ENCODE assay signal across 21 mouse cellular contexts in genomic region chr14:31772251-31772650, GRCm38 (mm10). TPM values are rescaled to one million over a fixed set of nuclear protein-coding genes. Genes with fewer than 3 reads are reported as not detected.
A peak's percentile ranks its signal among the peaks of the same experiment; 100 is the strongest.
DNase-seq lines count a peak whose midpoint lies in the region; ATAC-seq and TF ChIP-seq lines count a peak whose summit lies in the region.
"Had no signal": no experiment of that assay in that cellular context is flagged by ENCODE, and none has a peak within 500 bp of the region (broad histone marks: within the 10 kb centered on the region; RNA-seq: fewer than 3 reads in every experiment).

No protein-coding gene starts in this region.

- peak; percentile 29 to 30 for DNase-seq in heart, postnatal 10 days
- no peak for DNase-seq in heart, adult 8-10 months (ENCODE audit: low spot score)
- DNase-seq in lung, postnatal 0 days (ENCODE audit: low spot score): no peak
- DNase-seq in lung, postnatal 4 days: no peak
- peak; percentile 34 for DNase-seq in brain, embryonic 14.5 days (ENCODE audit: low read depth)
- no peak for DNase-seq in ovary, adult 18-20 months (ENCODE audit: low spot score)
- DNase-seq in layer of hippocampus, adult 18-20 months (ENCODE audit: low spot score in 2 of 2): no peak
- DNase-seq: adrenal gland, postnatal 36 days; embryo, embryonic 11 days; kidney, adult 9 months; kidney, postnatal 36 days; layer of hippocampus, adult 9-11 months; right cerebral cortex, adult 18-20 months; thymus, postnatal 14 days had no signal

- H3K27me3 ChIP-seq in lung, postnatal 0 days (replicated peaks; ENCODE audit: insufficient read depth, low read length): no peaks in the 10 kb centered on the region
- H3K27me3 ChIP-seq: forebrain, embryonic 12.5 days; intestine, embryonic 15.5 days; liver, embryonic 12.5 days; midbrain, embryonic 12.5 days; neural tube, embryonic 12.5 days had no signal

- intact Hi-C loops in heart, postnatal 10 days (cut with DNase I): no loop called here

- no peaks in the 10 kb centered on the region for H3K9me3 ChIP-seq in lung, postnatal 0 days (ENCODE audit: low read length)
- H3K9me3 ChIP-seq: forebrain, embryonic 12.5 days; intestine, embryonic 15.5 days; liver, embryonic 12.5 days; midbrain, embryonic 12.5 days; neural tube, embryonic 12.5 days had no signal

- H3K4me2 ChIP-seq in lung, postnatal 0 days (replicated peaks; ENCODE audit: low read depth, low read length): no peak overlapping the region
- H3K4me2 ChIP-seq: forebrain, embryonic 12.5 days; hindbrain, embryonic 14.5 days; intestine, embryonic 15.5 days; liver, embryonic 12.5 days; midbrain, embryonic 12.5 days; neural tube, embryonic 12.5 days had no signal

- no peak overlapping the region for H3K4me3 ChIP-seq in lung, postnatal 0 days (ENCODE audit: low read depth, low read length)
- H3K4me3 ChIP-seq: forebrain, embryonic 12.5 days; intestine, embryonic 15.5 days; left cerebral cortex, adult 2 months; liver, embryonic 12.5 days; midbrain, embryonic 12.5 days; neural tube, embryonic 12.5 days had no signal

- TF ChIP-seq EP300 in lung, postnatal 0 days (IDR thresholded peaks at IDR 0.05): no peak

- no peak overlapping the region for H3K27ac ChIP-seq in lung, postnatal 0 days (ENCODE audit: low read length)
- H3K27ac ChIP-seq: forebrain, embryonic 12.5 days; hindbrain, embryonic 14.5 days; intestine, embryonic 15.5 days; left cerebral cortex, adult 2 months; liver, embryonic 12.5 days; midbrain, embryonic 12.5 days; neural tube, embryonic 12.5 days had no signal

- no peaks in the 10 kb centered on the region for H3K36me3 ChIP-seq in lung, postnatal 0 days (ENCODE audit: insufficient read depth, low read length)
- H3K36me3 ChIP-seq: forebrain, embryonic 12.5 days; intestine, embryonic 15.5 days; liver, embryonic 12.5 days; midbrain, embryonic 12.5 days; neural tube, embryonic 12.5 days had no signal

- H3K9ac ChIP-seq in lung, postnatal 0 days (replicated peaks; ENCODE audit: low read depth): no peak overlapping the region
- H3K9ac ChIP-seq: forebrain, embryonic 12.5 days; hindbrain, embryonic 14.5 days; intestine, embryonic 15.5 days; liver, embryonic 12.5 days; midbrain, embryonic 12.5 days; neural tube, embryonic 12.5 days had no signal

- TF ChIP-seq CTCF in lung, postnatal 0 days (IDR thresholded peaks at IDR 0.05): no peak
- no peak for TF ChIP-seq CTCF in brain, embryonic 14.5 days (IDR thresholded peaks at IDR 0.05; ENCODE audit: borderline replicate concordance, extremely low read depth, insufficient read depth, insufficient read length)

- ATAC-seq in lung, postnatal 0 days: peak; percentile 40; the same call in 1 of the 2 replicates
- ATAC-seq: intestine, embryonic 15.5 days; liver, embryonic 12.5 days had no signal

- TF ChIP-seq POLR2A in brain, embryonic 14.5 days (IDR thresholded peaks at IDR 0.05; ENCODE audit: borderline replicate concordance, extremely low read depth, insufficient read depth, insufficient read length, poor library complexity, severe bottlenecking): no peak

- no peaks in the 10 kb centered on the region for H3K4me1 ChIP-seq in lung, postnatal 0 days (ENCODE audit: insufficient read depth, low read depth, low read length)
- H3K4me1 ChIP-seq: intestine, embryonic 15.5 days; liver, embryonic 12.5 days; neural tube, embryonic 12.5 days had no signal

RNA-seq across cellular contexts. Expression of gene Ankrd28, which starts 58.2 kb away (rescaled TPM):
- 10 to 100 TPM; 40.8 to 41.0 TPM for total RNA-seq in heart, postnatal 10 days (2021)
- 10 to 100 TPM; 25.0 to 34.2 (median 29.3) TPM for total RNA-seq in heart, adult 8-10 months (2022)
- 3.7 and 3.8 TPM in 2 replicates for polyA plus RNA-seq in lung, postnatal 0 days (2015; fragmentation: Nextera tagmentation; extraction: Ambion mirVana)
- 18.4 and 23.9 TPM in 2 replicates for polyA plus RNA-seq in brain, embryonic 14.5 days (2012; rRNA removed)
- total RNA-seq in layer of hippocampus, adult 18-20 months (2021): 10 to 100 TPM; 45.4 to 52.1 TPM

Comparison
In these comparisons a context has a peak if more than half of its experiments do, and no peak if none do; other contexts are left out.
1. DNase-seq: peak in heart, postnatal 10 days (2 of 2) and brain, embryonic 14.5 days (single experiment); none in heart, adult 8-10 months (single experiment), lung, postnatal 0 days (single experiment), lung, postnatal 4 days (0 of 2), ovary, adult 18-20 months (single experiment) and layer of hippocampus, adult 18-20 months (0 of 2).